Comparison of ENCODE assay signal across 14 mouse cellular contexts in the genomic region with DNA sequence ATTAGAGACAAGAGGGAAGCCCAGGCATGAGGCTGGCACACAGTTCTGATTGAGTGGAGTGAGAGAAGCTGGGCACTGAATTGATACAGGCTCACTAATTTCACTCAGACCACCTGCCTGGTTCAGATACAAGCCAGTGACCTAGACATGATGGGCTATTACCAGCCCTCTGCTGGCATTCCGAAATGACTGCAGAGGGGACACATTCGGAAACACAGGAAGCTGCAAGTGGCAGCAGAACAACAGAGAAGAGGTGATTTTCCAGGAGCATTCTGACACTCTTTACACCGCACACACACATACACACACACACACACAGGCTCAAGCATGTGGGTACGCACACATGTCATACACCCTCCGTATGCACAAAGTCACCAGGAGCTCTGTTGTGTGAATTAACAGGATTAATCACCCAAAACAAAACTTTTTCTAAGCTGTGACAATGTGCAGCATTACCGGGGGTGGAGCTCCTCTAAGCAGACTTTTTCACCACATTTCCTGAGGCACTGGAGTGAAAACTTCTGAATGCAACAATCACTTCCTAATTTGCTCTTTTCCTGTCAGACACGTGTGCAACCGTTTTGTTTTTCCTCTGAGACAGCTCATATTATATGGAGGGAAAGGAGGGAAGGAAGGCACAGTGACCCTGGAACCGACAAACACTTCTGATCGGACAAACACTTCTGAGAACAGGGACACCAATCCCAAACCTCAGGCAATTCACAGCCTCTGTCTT.
DNase-seq lines count a peak whose midpoint lies in the region; ATAC-seq and TF ChIP-seq lines count a peak whose summit lies in the region.
"Had no signal": no experiment of that assay in that cellular context is flagged by ENCODE, and none has a peak within 500 bp of the region (broad histone marks: within the 10 kb centered on the region; RNA-seq: fewer than 3 reads in every experiment).

No protein-coding gene starts in this region.

- no peaks in the 10 kb centered on the region for H3K36me3 ChIP-seq in forebrain, postnatal 0 days (ENCODE audit: insufficient read depth)
- H3K36me3 ChIP-seq in forebrain, embryonic 15.5 days = no peaks in the 10 kb centered on the region
- no peaks in the 10 kb centered on the region for H3K36me3 ChIP-seq in limb, embryonic 12.5 days
- no peaks in the 10 kb centered on the region for H3K36me3 ChIP-seq in limb, embryonic 10.5 days
- H3K36me3 ChIP-seq: heart, embryonic 15.5 days; liver, embryonic 15.5 days had no signal

- H3K9ac ChIP-seq in forebrain, postnatal 0 days = no peak overlapping the region
- H3K9ac ChIP-seq in forebrain, embryonic 15.5 days (replicated peaks) = no peak overlapping the region
- H3K9ac ChIP-seq in limb, embryonic 12.5 days (replicated peaks) = no peak overlapping the region
- H3K9ac ChIP-seq: heart, embryonic 15.5 days; liver, embryonic 15.5 days had no signal

- peak; percentile 1 for DNase-seq in forebrain, postnatal 0 days
- no peak for DNase-seq in limb, embryonic 10.5 days (ENCODE audit: low spot score)
- peak; percentile 4 for DNase-seq in CD4-positive helper T cell, adult 2 months (ENCODE audit: low read depth, low spot score)
- no peak for DNase-seq in T-cell, adult 2 months (ENCODE audit: low spot score)
- DNase-seq in frontal cortex, postnatal 10 days (ENCODE audit: low spot score in 2 of 2) = no peak
- DNase-seq: gastrocnemius, adult 2 months; midbrain, embryonic 14.5 days had no signal

- no peaks in the 10 kb centered on the region for H3K9me3 ChIP-seq in forebrain, postnatal 0 days (ENCODE audit: low read length)
- H3K9me3 ChIP-seq in forebrain, embryonic 15.5 days = no peaks in the 10 kb centered on the region
- H3K9me3 ChIP-seq in limb, embryonic 12.5 days = no peaks in the 10 kb centered on the region
- H3K9me3 ChIP-seq in limb, embryonic 10.5 days (replicated peaks) = no peaks in the 10 kb centered on the region
- H3K9me3 ChIP-seq: heart, embryonic 15.5 days; liver, embryonic 15.5 days had no signal

- WGBS in forebrain, postnatal 0 days = 27% methylated on average over 10 of the region's 10 CpGs
- 31% methylated on average over 10 of the region's 10 CpGs for WGBS in forebrain, embryonic 15.5 days
- 47% methylated on average over 10 of the region's 10 CpGs for WGBS in limb, embryonic 12.5 days
- WGBS in limb, embryonic 10.5 days = 60% methylated on average over 10 of the region's 10 CpGs

- no peaks in the 10 kb centered on the region for H3K27me3 ChIP-seq in forebrain, postnatal 0 days (ENCODE audit: insufficient read depth, low read length)
- no peaks in the 10 kb centered on the region for H3K27me3 ChIP-seq in forebrain, embryonic 15.5 days
- no peaks in the 10 kb centered on the region for H3K27me3 ChIP-seq in limb, embryonic 12.5 days
- no peaks in the 10 kb centered on the region for H3K27me3 ChIP-seq in limb, embryonic 10.5 days (ENCODE audit: low read depth, poor library complexity, severe bottlenecking)
- H3K27me3 ChIP-seq: heart, embryonic 15.5 days; liver, embryonic 15.5 days had no signal

- H3K4me3 ChIP-seq in forebrain, postnatal 0 days (ENCODE audit: low read depth, low read length) = no peak overlapping the region
- H3K4me3 ChIP-seq in forebrain, embryonic 15.5 days = no peak overlapping the region
- H3K4me3 ChIP-seq in limb, embryonic 12.5 days (replicated peaks) = no peak overlapping the region
- no peak overlapping the region for H3K4me3 ChIP-seq in limb, embryonic 10.5 days
- H3K4me3 ChIP-seq: gastrocnemius, adult 2 months; heart, embryonic 15.5 days; left cerebral cortex, adult 2 months; liver, embryonic 15.5 days had no signal

- no peaks in the 10 kb centered on the region for H3K4me1 ChIP-seq in forebrain, postnatal 0 days (ENCODE audit: insufficient read depth)
- no peaks in the 10 kb centered on the region for H3K4me1 ChIP-seq in forebrain, embryonic 15.5 days
- peaks cover 21% of the 10 kb centered on the region for H3K4me1 ChIP-seq in limb, embryonic 12.5 days (replicated peaks)
- peaks cover 24% of the 10 kb centered on the region for H3K4me1 ChIP-seq in limb, embryonic 10.5 days
- H3K4me1 ChIP-seq: liver, embryonic 15.5 days had no signal

- H3K4me2 ChIP-seq in forebrain, postnatal 0 days (ENCODE audit: low read depth) = no peak overlapping the region
- H3K4me2 ChIP-seq in forebrain, embryonic 15.5 days (replicated peaks) = no peak overlapping the region
- 0 out of 2 replicates have a peak overlapping the region, but pooled peaks have one; percentile 10 for H3K4me2 ChIP-seq in limb, embryonic 12.5 days
- H3K4me2 ChIP-seq: heart, embryonic 15.5 days; liver, embryonic 15.5 days had no signal

- no peak overlapping the region for H3K27ac ChIP-seq in forebrain, postnatal 0 days (ENCODE audit: low read depth, low read length)
- no peak overlapping the region for H3K27ac ChIP-seq in forebrain, embryonic 15.5 days (replicated peaks)
- no peak overlapping the region for H3K27ac ChIP-seq in limb, embryonic 12.5 days
- H3K27ac ChIP-seq in limb, embryonic 10.5 days = no peak overlapping the region
- H3K27ac ChIP-seq: gastrocnemius, adult 2 months; heart, embryonic 15.5 days; left cerebral cortex, adult 2 months; liver, embryonic 15.5 days had no signal

- TF ChIP-seq CTCF in forebrain, postnatal 0 days (IDR thresholded peaks at IDR 0.05; ENCODE audit: low read depth) = no peak; the same call in 1 of the 2 replicates

- no peak for ATAC-seq in forebrain, postnatal 0 days
- no peak for ATAC-seq in forebrain, embryonic 15.5 days (replicated peaks)
- no peak for ATAC-seq in limb, embryonic 12.5 days (ENCODE audit: insufficient number of reproducible peaks, insufficient read depth, low FRiP score, low TSS enrichment, low read depth)
- 0 out of 2 replicates have a peak, but pooled peaks have one; percentile 18 for ATAC-seq in monocyte, adult 5-6 weeks (replicated peaks; ENCODE audit: insufficient number of reproducible peaks, low FRiP score, low TSS enrichment, poor library complexity, severe bottlenecking)
- ATAC-seq: inflammation-experienced regulatory T-cells, adult 6 months had no signal

Comparison
In these comparisons a context has a peak if more than half of its experiments do, and no peak if none do; other contexts are left out.
1. DNase-seq: peak in forebrain, postnatal 0 days (single experiment) and CD4-positive helper T cell, adult 2 months (single experiment); none in limb, embryonic 10.5 days (single experiment), T-cell, adult 2 months (single experiment) and frontal cortex, postnatal 10 days (0 of 2).